Comparison of ENCODE assay signal across 8 mouse cellular contexts in genomic region chr3:135826684-135827249, GRCm38 (mm10). TPM values are rescaled to one million over a fixed set of nuclear protein-coding genes. Genes with fewer than 3 reads are reported as not detected.
A peak's percentile ranks its signal among the peaks of the same experiment; 100 is the strongest.
DNase-seq lines count a peak whose midpoint lies in the region; ATAC-seq and TF ChIP-seq lines count a peak whose summit lies in the region.

No protein-coding gene starts in this region.

- WGBS in lung, adult 2 months = 22% methylated on average over 12 of the region's 12 CpGs
- WGBS in forebrain, embryonic 12.5 days = 23% methylated on average over 12 of the region's 12 CpGs
- 4% methylated on average over 12 of the region's 12 CpGs for WGBS in liver, embryonic 13.5 days (ENCODE audit: insufficient replicate concordance)
- 20% methylated on average over 12 of the region's 12 CpGs for WGBS in stomach, embryonic 14.5 days

- no peak for TF ChIP-seq CTCF in lung, adult 2 months (IDR thresholded peaks at IDR 0.05; ENCODE audit: insufficient read depth, low read length)

- H3K4me3 ChIP-seq in lung, adult 2 months (replicated peaks; ENCODE audit: extremely low read depth, low read depth, low read length) = peak overlapping the region; percentile 74
- peak overlapping the region; percentile 59 for H3K4me3 ChIP-seq in forebrain, embryonic 12.5 days (replicated peaks)
- peak overlapping the region; percentile 83 for H3K4me3 ChIP-seq in liver, embryonic 13.5 days (replicated peaks)
- peak overlapping the region; percentile 51 for H3K4me3 ChIP-seq in stomach, embryonic 14.5 days (ENCODE audit: low read depth, low read length)

- peak overlapping the region; percentile 48 for H3K27ac ChIP-seq in forebrain, embryonic 12.5 days
- H3K27ac ChIP-seq in liver, embryonic 13.5 days = peak overlapping the region; percentile 97
- no peak overlapping the region for H3K27ac ChIP-seq in stomach, embryonic 14.5 days (ENCODE audit: low read length)

- peak overlapping the region; percentile 66 for H3K9ac ChIP-seq in forebrain, embryonic 12.5 days
- H3K9ac ChIP-seq in liver, embryonic 13.5 days = peak overlapping the region; percentile 90
- peak overlapping the region; percentile 34 for H3K9ac ChIP-seq in stomach, embryonic 14.5 days (replicated peaks; ENCODE audit: low read depth, low read length)

- no peak for ATAC-seq in forebrain, embryonic 12.5 days (ENCODE audit: low FRiP score)
- ATAC-seq in liver, embryonic 13.5 days (ENCODE audit: low read depth) = no peak
- no peak for ATAC-seq in stomach, embryonic 14.5 days (ENCODE audit: insufficient number of reproducible peaks, insufficient read depth, low FRiP score, low read depth)

- no peaks in the 10 kb centered on the region for H3K4me1 ChIP-seq in lung, adult 2 months (ENCODE audit: control insufficient read depth, insufficient read depth, low read length)
- peaks cover 19% of the 10 kb centered on the region for H3K4me1 ChIP-seq in forebrain, embryonic 12.5 days
- peaks cover 65% of the 10 kb centered on the region for H3K4me1 ChIP-seq in liver, embryonic 13.5 days (replicated peaks)
- H3K4me1 ChIP-seq in stomach, embryonic 14.5 days (ENCODE audit: control insufficient read depth, insufficient read depth, low read length) = no peaks in the 10 kb centered on the region

- TF ChIP-seq POLR2A in lung, adult 2 months (IDR thresholded peaks at IDR 0.05; ENCODE audit: borderline replicate concordance, extremely low read depth, low read depth, low read length) = no peak

- H3K9me3 ChIP-seq in forebrain, embryonic 12.5 days = no peaks in the 10 kb centered on the region
- no peaks in the 10 kb centered on the region for H3K9me3 ChIP-seq in liver, embryonic 13.5 days (replicated peaks)
- H3K9me3 ChIP-seq in stomach, embryonic 14.5 days (ENCODE audit: control insufficient read depth, low read depth, low read length) = no peaks in the 10 kb centered on the region

- DNase-seq in lung, adult 2 months = no peak
- DNase-seq in lung, postnatal 10 days = no peak
- no peak for DNase-seq in liver, embryonic 13.5 days
- DNase-seq in cerebellum, adult 8-10 months = no peak
- DNase-seq in testis, postnatal 14 days (ENCODE audit: low spot score) = no peak
- DNase-seq in left cerebral cortex, adult 11 months (ENCODE audit: low spot score) = no peak

- H3K36me3 ChIP-seq in forebrain, embryonic 12.5 days (replicated peaks) = no peaks in the 10 kb centered on the region
- peaks cover 26% of the 10 kb centered on the region for H3K36me3 ChIP-seq in liver, embryonic 13.5 days
- H3K36me3 ChIP-seq in stomach, embryonic 14.5 days (ENCODE audit: control insufficient read depth, insufficient read depth, low read length) = no peaks in the 10 kb centered on the region

- peak overlapping the region; percentile 96 for H3K4me2 ChIP-seq in forebrain, embryonic 12.5 days
- H3K4me2 ChIP-seq in liver, embryonic 13.5 days = peak overlapping the region; percentile 96
- peak overlapping the region; percentile 95 for H3K4me2 ChIP-seq in stomach, embryonic 14.5 days (replicated peaks; ENCODE audit: low read depth, low read length)

- H3K27me3 ChIP-seq in forebrain, embryonic 12.5 days = peaks cover 3% of the 10 kb centered on the region; the same call in 1 of the 2 replicates
- H3K27me3 ChIP-seq in liver, embryonic 13.5 days = no peaks in the 10 kb centered on the region
- H3K27me3 ChIP-seq in stomach, embryonic 14.5 days (ENCODE audit: control insufficient read depth, insufficient read depth, low read length) = no peaks in the 10 kb centered on the region

RNA-seq across cellular contexts. Expression of gene Slc39a8, which starts 1.7 kb away (rescaled TPM):
- polyA plus RNA-seq in lung, adult 2 months (2012; rRNA removed) = 109 and 110 TPM in 2 replicates
- polyA plus RNA-seq in forebrain, embryonic 12.5 days (2016; fragmentation: Nextera tagmentation; extraction: Ambion mirVana) = 11.0 and 13.2 TPM in 2 replicates
- polyA plus RNA-seq in liver, embryonic 13.5 days (2015; fragmentation: Nextera tagmentation; extraction: Ambion mirVana) = 61.3 and 76.0 TPM in 2 replicates
- 7.1 and 7.5 TPM in 2 replicates for polyA plus RNA-seq in stomach, embryonic 14.5 days (2014; fragmentation: Nextera tagmentation; extraction: Ambion mirVana)

Comparison
In these comparisons a context has a peak if more than half of its experiments do, and no peak if none do; other contexts are left out.
1. H3K9ac ChIP-seq: peak in every context shown above with its lines; median percentile 90 in liver, embryonic 13.5 days; 66 in forebrain, embryonic 12.5 days; 34 in stomach, embryonic 14.5 days.